Mouse (Mus musculus): ENCODE measurements at regions not wholly inside any gene's neighbourhood (a gene's known extent, or its start where the extent isn't known, plus 50 kb on each side); places are given as distances from the start of the nearest gene placed in this dataset.

- H3K9ac ChIP-seq (replicated peaks; ENCODE audit: low read depth) = no peak overlapping the region
- H3K27me3 ChIP-seq (replicated peaks; ENCODE audit: insufficient read depth, low read length) = no peaks in the 10 kb centered on the region
- TF ChIP-seq EP300 (IDR thresholded peaks at IDR 0.05) (no peak), CTCF (IDR thresholded peaks at IDR 0.05) (no peak)
- ATAC-seq (no peak), DNase-seq (ENCODE audit: low spot score) (no peak)
- H3K4me3 ChIP-seq (ENCODE audit: low read depth, low read length) = no peak overlapping the region
- WGBS = 65% methylated on average over 2 of the region's 2 CpGs
- H3K4me2 ChIP-seq (replicated peaks; ENCODE audit: low read depth, low read length) = no peak overlapping the region
- no peaks in the 10 kb centered on the region for H3K36me3 ChIP-seq (ENCODE audit: insufficient read depth, low read length)
- no peaks in the 10 kb centered on the region for H3K9me3 ChIP-seq (ENCODE audit: low read length)
- H3K27ac ChIP-seq (ENCODE audit: low read length) = no peak overlapping the region
- H3K4me1 ChIP-seq (ENCODE audit: insufficient read depth, low read depth, low read length) = no peaks in the 10 kb centered on the region
Observed at GRCm38 (mm10) chr9:23969736-23970135, 128.1 kb upstream of the Npsr1 start.

DNA sequence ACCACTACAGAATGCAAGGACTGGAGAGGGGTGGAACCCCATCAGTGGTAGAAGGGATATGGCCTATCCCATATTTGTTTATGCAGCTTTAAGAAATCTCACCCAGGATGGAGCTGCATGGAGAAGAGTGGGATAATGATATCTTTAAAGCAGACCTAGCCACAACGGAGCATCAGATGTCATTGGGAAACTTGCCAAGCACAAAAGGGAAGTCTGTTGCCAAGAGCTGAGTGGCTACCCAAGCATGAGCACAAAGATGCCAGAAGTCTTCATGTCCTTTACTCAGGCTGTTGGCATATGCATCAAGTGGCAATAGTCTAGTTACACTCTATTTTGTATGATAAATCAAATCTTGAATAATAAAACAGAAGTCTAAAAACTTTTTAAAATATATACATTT, 124.6 kb upstream of the Npsr1 start:
- ATAC-seq (no peak), DNase-seq (ENCODE audit: low spot score) (no peak)
- Histone ChIP-seq H3K36me3 (ENCODE audit: insufficient read depth, low read length) (no peaks in the 10 kb centered on the region), H3K9me3 (ENCODE audit: low read length) (no peaks in the 10 kb centered on the region), H3K4me1 (ENCODE audit: insufficient read depth, low read depth, low read length) (no peaks in the 10 kb centered on the region), H3K4me3 (ENCODE audit: low read depth, low read length) (no peak overlapping the region), H3K9ac (replicated peaks; ENCODE audit: low read depth) (no peak overlapping the region), H3K27me3 (replicated peaks; ENCODE audit: insufficient read depth, low read length) (no peaks in the 10 kb centered on the region), H3K4me2 (replicated peaks; ENCODE audit: low read depth, low read length) (no peak overlapping the region), H3K27ac (ENCODE audit: low read length) (no peak overlapping the region)
- no peak for TF ChIP-seq EP300 (IDR thresholded peaks at IDR 0.05)
- 42% methylated on average over 1 of the region's 1 CpGs for WGBS

DNA sequence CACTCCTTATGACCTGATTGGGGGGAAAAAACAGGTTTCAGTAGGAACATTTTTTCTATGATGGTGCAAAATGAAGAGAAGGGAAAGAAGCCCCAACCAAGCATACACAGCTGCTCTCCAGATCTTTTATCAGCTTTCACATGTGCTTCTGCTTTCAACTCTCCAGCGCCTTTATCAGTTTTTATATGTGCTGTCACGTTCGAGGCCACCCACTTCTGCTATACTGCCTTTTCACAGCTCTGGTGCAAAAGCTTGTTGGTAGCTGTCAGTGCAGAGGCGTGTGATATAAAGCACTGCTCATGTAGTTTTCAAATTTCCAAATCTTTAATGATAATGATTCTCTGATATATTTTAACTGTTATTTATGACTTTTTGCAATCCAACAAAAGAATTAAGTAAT, 120.2 kb upstream of the Npsr1 start:
- H3K4me2 ChIP-seq (replicated peaks; ENCODE audit: low read depth, low read length) = no peak overlapping the region
- WGBS = 48% methylated on average over 4 of the region's 4 CpGs

DNA sequence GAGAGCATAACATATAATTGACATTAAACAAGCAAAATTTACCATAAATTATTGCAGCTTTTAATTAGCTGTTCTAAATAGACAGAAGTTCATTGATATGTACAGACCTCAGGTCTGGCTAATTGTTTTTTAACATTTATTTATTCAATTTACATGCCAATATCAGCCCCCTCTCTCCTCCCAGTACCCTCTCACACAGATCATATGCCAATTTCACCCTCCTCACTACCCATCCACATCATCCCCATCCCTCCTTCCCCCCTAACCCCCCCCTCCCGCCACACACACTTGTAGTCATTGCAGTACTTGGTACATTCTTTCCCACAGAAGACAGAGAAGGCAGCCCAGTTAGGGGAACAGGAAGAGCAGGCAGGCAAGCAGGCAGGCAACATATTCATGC, 91.4 kb upstream of the Npsr1 start:
- no peak overlapping the region for H3K4me2 ChIP-seq (replicated peaks; ENCODE audit: low read depth, low read length)
- DNase-seq (ENCODE audit: low spot score) (no peak), ATAC-seq (no peak)
- no peaks in the 10 kb centered on the region for H3K9me3 ChIP-seq (ENCODE audit: low read length)
- no peaks in the 10 kb centered on the region for H3K27me3 ChIP-seq (replicated peaks; ENCODE audit: insufficient read depth, low read length)
- H3K36me3 ChIP-seq (ENCODE audit: insufficient read depth, low read length) = no peaks in the 10 kb centered on the region
- H3K4me3 ChIP-seq (ENCODE audit: low read depth, low read length) = no peak overlapping the region
- WGBS = 69% methylated on average over 1 of the region's 1 CpGs
- no peaks in the 10 kb centered on the region for H3K4me1 ChIP-seq (ENCODE audit: insufficient read depth, low read depth, low read length)
- H3K27ac ChIP-seq (ENCODE audit: low read length) = no peak overlapping the region
- H3K9ac ChIP-seq (replicated peaks; ENCODE audit: low read depth) = no peak overlapping the region
- no peak for TF ChIP-seq EP300 (IDR thresholded peaks at IDR 0.05)
- TF ChIP-seq CTCF (IDR thresholded peaks at IDR 0.05) = no peak

More for the DNA sequence above, 120.2 kb upstream of the Npsr1 start:
- TF ChIP-seq CTCF (IDR thresholded peaks at IDR 0.05) = no peak
- no peak for TF ChIP-seq EP300 (IDR thresholded peaks at IDR 0.05)
- no peak overlapping the region for H3K9ac ChIP-seq (replicated peaks; ENCODE audit: low read depth)
- H3K27me3 ChIP-seq (replicated peaks; ENCODE audit: insufficient read depth, low read length) = no peaks in the 10 kb centered on the region
- H3K9me3 ChIP-seq (ENCODE audit: low read length) = no peaks in the 10 kb centered on the region
- no peak for DNase-seq (ENCODE audit: low spot score)
- H3K4me3 ChIP-seq (ENCODE audit: low read depth, low read length) = no peak overlapping the region
- H3K36me3 ChIP-seq (ENCODE audit: insufficient read depth, low read length) = no peaks in the 10 kb centered on the region
- H3K4me1 ChIP-seq (ENCODE audit: insufficient read depth, low read depth, low read length) = no peaks in the 10 kb centered on the region
- no peak for ATAC-seq
- no peak overlapping the region for H3K27ac ChIP-seq (ENCODE audit: low read length)

DNA sequence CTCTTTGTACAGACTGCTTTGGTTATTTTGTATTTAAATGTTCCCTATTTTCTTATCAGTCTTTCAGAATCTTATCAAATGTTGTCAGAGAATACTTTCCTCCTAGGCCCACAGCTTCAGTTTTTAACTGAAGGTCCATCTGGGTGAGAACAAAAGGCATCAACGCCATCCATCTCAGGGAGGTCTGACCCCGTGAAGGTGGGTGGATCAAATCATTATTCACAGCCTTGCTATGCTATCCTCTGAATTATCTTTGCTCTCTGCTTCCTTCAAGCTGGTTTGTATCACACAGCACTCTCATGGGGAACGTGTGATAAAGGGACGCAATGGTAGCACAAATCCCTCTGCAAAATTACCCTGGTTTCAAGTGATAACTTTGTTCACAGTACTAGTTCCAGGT, 59.5 kb upstream of the Npsr1 start:
- DNase-seq (ENCODE audit: low spot score) (no peak), ATAC-seq (no peak)
- H3K27ac ChIP-seq (ENCODE audit: low read length) = no peak overlapping the region
- H3K36me3 ChIP-seq (ENCODE audit: insufficient read depth, low read length) = no peaks in the 10 kb centered on the region
- no peak for TF ChIP-seq EP300 (IDR thresholded peaks at IDR 0.05)
- WGBS = 49% methylated on average over 4 of the region's 4 CpGs
- H3K4me3 ChIP-seq (ENCODE audit: low read depth, low read length) = no peak overlapping the region
- H3K9ac ChIP-seq (replicated peaks; ENCODE audit: low read depth) = no peak overlapping the region
- no peaks in the 10 kb centered on the region for H3K27me3 ChIP-seq (replicated peaks; ENCODE audit: insufficient read depth, low read length)
- H3K9me3 ChIP-seq (ENCODE audit: low read length) = no peaks in the 10 kb centered on the region
- H3K4me2 ChIP-seq (replicated peaks; ENCODE audit: low read depth, low read length) = no peak overlapping the region
- no peaks in the 10 kb centered on the region for H3K4me1 ChIP-seq (ENCODE audit: insufficient read depth, low read depth, low read length)

Measured in lung, postnatal 0 days (tissue).